Mouse (Mus musculus) hindbrain, embryonic 15.5 days (tissue): ENCODE results near the gene Smc1b. TPM values are rescaled to one million over a fixed set of nuclear protein-coding genes. Genes with fewer than 3 reads are reported as not detected.
A peak's percentile ranks its signal among the peaks of the same experiment; 100 is the strongest.

Source experiments
- ATAC-seq: fragments of 200-750 bp; cut with Nextera tagmentation; 2 replicates; pipeline ENCODE4 v1.8.0; 2017; ENCODE audit warnings: low read depth, moderate number of reproducible peaks, moderate TSS enrichment; ENCODE audit not compliant: low FRiP score
- H3K27ac ChIP-seq: fragments of 300-500 bp; sonication (generic); replicated peaks from 2 replicates; pipeline ENCODE4 v1.5.1; 2015; ENCODE audit warnings: mild to moderate bottlenecking, inconsistent platforms
- H3K27me3 ChIP-seq: fragments of 300-500 bp; sonication (generic); 2 replicates; pipeline ENCODE4 v1.6.1; 2015; ENCODE audit warnings: control low read depth, inconsistent platforms
- H3K36me3 ChIP-seq: fragments of 300-500 bp; sonication (generic); 2 replicates; pipeline ENCODE4 v1.6.1; 2015; ENCODE audit warnings: control low read depth, inconsistent platforms
- H3K4me1 ChIP-seq: fragments of 300-500 bp; sonication (generic); replicated peaks from 2 replicates; pipeline ENCODE4 v1.6.1; 2015; ENCODE audit warnings: control low read depth, inconsistent platforms
- H3K4me2 ChIP-seq: fragments of 300-500 bp; sonication (generic); 2 replicates; pipeline ENCODE4 v1.6.1; 2015; ENCODE audit warnings: moderate library complexity, mild to moderate bottlenecking, inconsistent platforms
- H3K4me3 ChIP-seq: fragments of 300-500 bp; sonication (generic); 2 replicates; pipeline ENCODE4 v1.5.1; 2015; ENCODE audit warnings: mild to moderate bottlenecking, inconsistent platforms
- H3K9ac ChIP-seq: fragments of 300-500 bp; sonication (generic); 2 replicates; pipeline ENCODE4 v1.6.1; 2015; ENCODE audit warnings: inconsistent platforms
- H3K9me3 ChIP-seq: fragments of 300-500 bp; sonication (generic); 2 replicates; pipeline ENCODE4 v1.6.1; 2016; ENCODE audit warnings: control low read depth, inconsistent platforms
- WGBS: fragments of 180-500 bp; shearing (Covaris S2); methylation state at CpG from one replicate; pipeline ENCODE4 v1.1.7; 2015; 5-methylcytosine and 5-hydroxymethylcytosine counted together
- polyA plus RNA-seq: library from polyadenylated mRNA; unstranded; fragments of >200 nt; fragmentation: Nextera tagmentation; extraction: Ambion mirVana; gene quantifications from 2 replicates; pipeline ENCODE4 v1.2.1, GENCODE M21; 2015

The Smc1b gene
- polyA plus RNA-seq, 1 experiment from 2014 or later, result 0.08 TPM

DNA sequence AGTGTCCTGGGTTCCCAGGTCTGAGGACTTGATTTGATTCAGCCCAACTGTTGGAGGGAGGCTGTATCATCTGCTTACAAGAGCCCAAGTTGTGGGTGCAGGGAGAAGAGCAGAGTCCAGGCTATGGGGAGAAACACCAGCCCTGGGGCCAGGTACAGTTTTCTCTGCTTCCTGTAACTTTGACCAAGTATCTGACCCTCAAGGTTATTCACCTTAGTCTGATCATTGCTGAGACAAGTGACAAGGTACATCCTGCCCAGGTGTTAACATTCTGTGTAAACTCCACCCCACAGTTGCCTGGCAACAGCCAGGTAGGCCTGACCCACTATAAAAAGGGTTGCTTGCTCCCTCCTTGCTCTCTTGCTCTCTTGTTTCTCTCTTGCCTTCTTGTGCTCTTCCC, 29.7 kb upstream of the Smc1b start:
- Histone ChIP-seq H3K4me1 (peaks cover 3% of the 10 kb centered on the region), H3K27me3 (no peaks in the 10 kb centered on the region), H3K4me3 (no peak overlapping the region), H3K4me2 (no peak overlapping the region), H3K9ac (no peak overlapping the region), H3K9me3 (no peaks in the 10 kb centered on the region), H3K27ac (no peak overlapping the region), H3K36me3 (no peaks in the 10 kb centered on the region)
- ATAC-seq, result no peak

DNA sequence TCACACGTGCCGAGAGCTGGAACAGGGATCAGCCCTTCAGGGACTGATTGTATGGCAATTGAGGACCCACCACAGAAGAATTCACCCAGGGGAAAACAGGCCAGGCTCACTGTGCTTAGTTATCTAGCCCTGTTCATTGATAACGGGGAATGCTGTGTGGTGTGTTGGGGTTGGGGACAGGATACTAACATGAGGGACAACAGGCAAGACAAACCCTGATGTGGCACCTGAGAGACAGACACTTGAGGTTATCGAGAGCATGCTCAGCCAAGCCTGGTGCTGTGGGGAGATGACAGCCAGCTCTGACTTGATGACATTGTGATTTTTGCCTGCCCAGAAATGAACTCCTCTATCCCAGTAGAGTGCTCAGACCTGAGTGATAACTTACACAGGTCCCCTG, 24.4 kb upstream of the Smc1b start:
- peaks cover 4% of the 10 kb centered on the region; the same call in 1 of the 2 replicates for H3K4me1 ChIP-seq
- no peaks in the 10 kb centered on the region for H3K9me3 ChIP-seq
- no peak overlapping the region for H3K4me3 ChIP-seq
- no peaks in the 10 kb centered on the region for H3K36me3 ChIP-seq
- H3K9ac ChIP-seq, result no peak overlapping the region
- no peaks in the 10 kb centered on the region for H3K27me3 ChIP-seq
- 63% methylated on average over 4 of the region's 4 CpGs for WGBS
- H3K27ac ChIP-seq, result no peak overlapping the region
- no peak overlapping the region for H3K4me2 ChIP-seq
- no peak for ATAC-seq

DNA sequence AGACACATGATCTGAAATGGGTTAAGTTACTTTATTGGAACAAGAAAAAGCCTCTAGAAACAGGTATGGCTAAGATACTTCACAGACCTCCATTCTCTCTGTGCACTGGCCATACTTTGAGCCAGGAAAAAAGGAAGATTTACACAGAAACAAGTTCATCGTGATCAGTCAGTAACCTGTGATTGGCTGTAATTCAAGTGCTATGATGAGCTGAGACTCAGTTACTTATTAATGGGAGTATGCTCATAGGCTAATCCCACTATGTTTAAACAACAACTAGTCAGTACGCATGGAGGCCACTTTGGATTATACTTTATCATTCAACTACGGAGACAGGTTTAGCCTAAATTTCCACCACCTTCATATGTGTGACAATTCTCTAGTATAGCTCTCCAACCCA, 22.3 kb upstream of the Smc1b start:
- 93% methylated on average over 3 of the region's 3 CpGs for WGBS
- Histone ChIP-seq H3K9ac (no peak overlapping the region), H3K4me1 (peaks cover 4% of the 10 kb centered on the region; the same call in 1 of the 2 replicates), H3K4me3 (no peak overlapping the region), H3K27me3 (no peaks in the 10 kb centered on the region), H3K9me3 (no peaks in the 10 kb centered on the region), H3K36me3 (no peaks in the 10 kb centered on the region), H3K27ac (no peak overlapping the region), H3K4me2 (no peak overlapping the region)
- no peak for ATAC-seq

DNA sequence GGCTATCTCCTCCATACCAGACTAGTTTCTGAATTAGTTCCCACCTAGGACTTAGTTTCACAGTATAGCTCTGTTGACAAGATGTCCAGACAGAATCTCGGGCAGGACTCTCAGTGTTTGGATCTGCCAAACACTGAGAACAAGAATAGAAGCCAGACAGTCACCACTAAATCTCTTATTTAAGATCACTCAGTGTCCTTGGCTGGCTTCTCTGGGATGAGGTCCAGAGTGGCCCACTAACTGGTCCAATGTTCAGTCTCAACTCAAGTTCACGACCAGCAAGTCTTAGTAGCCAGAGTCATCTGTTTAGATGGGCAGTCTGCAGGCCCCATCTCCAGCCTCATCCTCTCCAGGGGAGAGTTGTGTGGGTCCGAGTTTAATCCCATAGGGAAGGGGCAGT, 20.8 kb upstream of the Smc1b start:
- 75% methylated on average over 3 of the region's 3 CpGs for WGBS
- Histone ChIP-seq H3K4me3 (no peak overlapping the region), H3K27ac (no peak overlapping the region), H3K4me1 (peaks cover 4% of the 10 kb centered on the region; the same call in 1 of the 2 replicates), H3K9ac (no peak overlapping the region), H3K4me2 (no peak overlapping the region), H3K27me3 (no peaks in the 10 kb centered on the region), H3K36me3 (no peaks in the 10 kb centered on the region), H3K9me3 (no peaks in the 10 kb centered on the region)
- ATAC-seq, result no peak

DNA sequence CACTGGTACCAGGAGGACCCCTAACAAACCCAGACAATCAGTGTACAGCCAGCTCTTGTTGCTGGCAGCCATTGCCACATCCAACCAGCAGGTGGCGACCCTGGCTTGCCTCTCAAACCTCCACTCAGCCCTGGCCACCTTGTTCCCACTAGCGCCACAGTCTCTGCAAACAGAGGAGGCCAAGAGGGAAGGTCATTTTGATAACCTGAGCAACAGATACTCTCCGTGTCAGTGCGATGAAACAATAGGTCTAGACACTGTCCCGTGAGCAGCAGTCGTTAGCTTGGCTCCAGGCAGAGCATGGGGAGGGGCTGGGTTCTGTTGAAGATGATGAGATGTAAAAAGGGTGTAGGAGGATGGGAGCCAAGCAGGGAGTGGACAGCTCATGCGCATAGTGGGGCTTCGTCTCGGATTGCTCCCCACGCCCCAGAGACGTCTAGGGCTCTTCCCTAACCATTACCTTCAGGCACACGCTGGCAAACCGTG, 19.7 kb upstream of the Smc1b start:
- H3K36me3 ChIP-seq, result no peaks in the 10 kb centered on the region
- H3K4me1 ChIP-seq, result peaks cover 4% of the 10 kb centered on the region; the same call in 1 of the 2 replicates
- H3K27me3 ChIP-seq, result no peaks in the 10 kb centered on the region
- no peak overlapping the region for H3K4me3 ChIP-seq
- WGBS, result 30% methylated on average over 13 of the region's 13 CpGs
- no peak overlapping the region for H3K27ac ChIP-seq
- H3K9me3 ChIP-seq, result no peaks in the 10 kb centered on the region
- ATAC-seq, result peak; percentile 79; the same call in 1 of the 2 replicates
- H3K9ac ChIP-seq, result no peak overlapping the region
- H3K4me2 ChIP-seq, result peak overlapping the region; percentile 20; the same call in 1 of the 2 replicates

DNA sequence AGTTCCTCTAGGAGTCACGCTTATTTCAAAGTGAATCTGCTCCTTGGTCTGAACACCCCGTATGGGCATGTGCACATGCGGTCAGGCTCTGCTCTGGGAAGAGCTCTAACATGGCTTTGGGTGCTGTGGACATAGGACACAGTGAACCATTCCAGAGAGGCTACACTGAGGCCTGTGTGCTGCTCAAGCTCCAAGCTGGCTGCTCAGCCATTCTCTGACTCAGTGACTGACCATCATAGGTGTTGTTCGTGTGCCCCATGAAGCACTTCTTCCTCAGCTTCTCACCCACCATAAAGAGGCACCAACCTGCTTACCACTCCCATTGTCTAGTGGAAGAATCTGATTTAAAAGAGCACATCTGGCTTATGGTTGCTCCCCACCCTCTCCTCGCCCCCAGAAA, 12.5 kb upstream of the Smc1b start:
- WGBS, result 91% methylated on average over 5 of the region's 5 CpGs
- no peaks in the 10 kb centered on the region for H3K9me3 ChIP-seq
- no peak overlapping the region for H3K4me2 ChIP-seq
- no peaks in the 10 kb centered on the region for H3K36me3 ChIP-seq
- H3K4me1 ChIP-seq, result no peaks in the 10 kb centered on the region
- H3K27ac ChIP-seq, result no peak overlapping the region
- H3K27me3 ChIP-seq, result no peaks in the 10 kb centered on the region
- ATAC-seq, result no peak
- no peak overlapping the region for H3K9ac ChIP-seq
- no peak overlapping the region for H3K4me3 ChIP-seq

DNA sequence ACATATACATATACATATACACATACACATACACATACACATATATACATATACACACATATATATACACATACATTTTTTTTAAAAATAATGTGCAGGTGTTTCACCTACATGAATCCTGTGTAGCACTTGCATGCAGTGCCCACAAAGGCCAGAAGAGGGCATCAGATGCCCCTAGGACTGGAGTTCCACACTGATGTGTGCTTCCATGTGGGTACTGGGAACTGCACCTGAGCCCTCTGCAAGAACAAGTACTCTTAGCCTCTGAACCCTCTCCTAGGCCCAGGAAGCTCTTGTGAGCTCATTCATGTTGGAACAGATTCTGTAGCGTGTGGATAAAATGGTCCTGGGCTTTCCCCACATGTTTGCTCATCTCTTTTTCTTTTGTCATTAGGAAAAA, 12.0 kb upstream of the Smc1b start:
- ATAC-seq, result no peak
- Histone ChIP-seq H3K9me3 (no peaks in the 10 kb centered on the region), H3K9ac (no peak overlapping the region), H3K4me2 (no peak overlapping the region), H3K36me3 (no peaks in the 10 kb centered on the region), H3K27me3 (no peaks in the 10 kb centered on the region), H3K4me1 (no peaks in the 10 kb centered on the region), H3K4me3 (no peak overlapping the region), H3K27ac (no peak overlapping the region)
- WGBS, result 85% methylated on average over 1 of the region's 1 CpGs

DNA sequence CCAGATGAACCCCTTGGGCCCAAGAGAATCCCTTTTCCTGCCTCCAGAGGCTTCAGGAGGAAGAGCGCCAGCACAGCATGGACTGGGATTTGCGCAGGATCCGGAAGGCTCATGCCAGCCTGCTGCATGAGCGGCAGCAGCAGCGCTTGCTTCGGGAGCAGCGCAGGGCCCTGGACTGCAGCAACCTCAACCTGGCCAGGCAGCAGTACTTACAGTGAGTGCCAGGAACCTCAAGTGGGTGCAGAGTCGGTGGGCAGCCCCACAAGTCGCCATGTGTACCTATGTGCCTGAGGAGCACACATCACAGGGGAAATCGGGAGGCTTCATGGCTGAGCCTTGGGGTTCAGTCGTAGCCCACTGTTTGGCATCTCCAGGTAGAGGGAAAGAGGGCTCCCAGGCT, 11.4 kb upstream of the Smc1b start:
- Histone ChIP-seq H3K27ac (no peak overlapping the region), H3K4me1 (no peaks in the 10 kb centered on the region), H3K4me2 (no peak overlapping the region), H3K27me3 (no peaks in the 10 kb centered on the region), H3K36me3 (no peaks in the 10 kb centered on the region), H3K9ac (no peak overlapping the region), H3K4me3 (no peak overlapping the region), H3K9me3 (no peaks in the 10 kb centered on the region)
- ATAC-seq, result no peak
- 91% methylated on average over 11 of the region's 11 CpGs for WGBS

DNA sequence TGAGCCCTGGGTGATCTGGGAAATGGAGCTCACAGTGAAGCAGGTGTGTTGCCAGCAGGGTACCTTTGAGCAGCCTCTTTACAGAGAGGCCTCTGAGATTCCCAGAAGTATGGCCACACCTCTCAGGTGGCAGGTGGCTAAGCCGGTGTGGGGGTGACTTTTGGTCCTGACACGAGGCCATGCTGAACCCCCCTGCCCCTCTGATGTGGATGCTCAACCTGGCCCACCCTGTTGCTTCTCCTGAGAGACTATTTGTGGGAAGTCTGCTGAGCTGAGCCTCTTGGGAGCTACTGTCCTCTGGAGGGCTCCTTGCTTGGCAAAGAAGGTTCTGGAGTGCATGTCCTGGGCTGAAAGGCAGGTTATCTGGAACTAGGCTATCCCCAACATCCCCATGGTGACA, 10.7 kb upstream of the Smc1b start:
- H3K27ac ChIP-seq, result no peak overlapping the region
- WGBS, result 68% methylated on average over 2 of the region's 2 CpGs
- no peak overlapping the region for H3K4me2 ChIP-seq
- no peaks in the 10 kb centered on the region for H3K9me3 ChIP-seq
- H3K4me1 ChIP-seq, result no peaks in the 10 kb centered on the region
- H3K36me3 ChIP-seq, result no peaks in the 10 kb centered on the region
- no peak overlapping the region for H3K9ac ChIP-seq
- no peak for ATAC-seq
- H3K27me3 ChIP-seq, result no peaks in the 10 kb centered on the region
- no peak overlapping the region for H3K4me3 ChIP-seq

DNA sequence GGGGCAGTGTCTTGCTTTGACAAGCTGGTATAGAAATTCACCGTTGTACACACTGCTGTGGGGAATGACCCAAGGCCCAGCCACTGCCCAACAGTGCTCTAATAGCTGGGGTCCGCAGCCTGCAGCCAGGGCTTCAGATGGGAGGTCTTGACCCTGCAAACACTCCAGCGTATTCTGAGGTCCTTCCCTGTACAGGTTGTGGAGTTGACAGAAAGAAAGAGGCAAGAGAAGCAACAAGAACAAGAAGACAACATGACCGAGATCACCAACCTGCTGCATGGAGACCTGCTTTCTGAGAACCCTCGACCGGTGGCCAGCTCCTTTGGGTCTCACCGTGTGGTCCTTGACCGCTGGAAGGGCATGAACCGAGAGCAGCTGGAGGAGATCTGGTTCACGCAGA, 9.5 kb upstream of the Smc1b start:
- Histone ChIP-seq H3K27me3 (no peaks in the 10 kb centered on the region), H3K4me3 (no peak overlapping the region), H3K9ac (no peak overlapping the region), H3K4me1 (no peaks in the 10 kb centered on the region), H3K27ac (no peak overlapping the region), H3K4me2 (no peak overlapping the region), H3K9me3 (no peaks in the 10 kb centered on the region), H3K36me3 (no peaks in the 10 kb centered on the region)
- ATAC-seq, result no peak
- WGBS, result 91% methylated on average over 10 of the region's 10 CpGs

DNA sequence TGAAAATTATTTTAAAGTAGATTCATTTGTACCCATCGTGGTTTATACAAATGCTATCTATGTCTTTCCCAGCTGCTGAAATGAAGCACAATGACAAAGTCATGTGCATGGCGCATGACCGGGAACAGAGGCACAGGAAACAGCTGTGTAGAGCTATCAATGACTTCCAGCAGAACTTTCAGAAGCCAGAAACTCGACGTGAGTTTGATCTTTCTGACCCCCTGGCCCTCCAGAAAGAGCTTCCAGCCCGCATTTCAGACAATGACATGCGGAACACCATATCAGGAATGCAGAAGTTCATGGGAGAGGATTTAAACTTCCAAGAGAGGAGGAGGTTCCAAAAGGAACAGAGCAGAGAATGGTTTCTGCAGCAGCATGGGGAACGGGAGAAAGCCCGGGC, 3.4 kb upstream of the Smc1b start:
- Histone ChIP-seq H3K36me3 (no peaks in the 10 kb centered on the region), H3K27me3 (0 out of 2 replicates have a peak, but pooled peaks cover 2% of the 10 kb centered on the region), H3K4me2 (no peak overlapping the region), H3K4me1 (peaks cover 12% of the 10 kb centered on the region), H3K9ac (no peak overlapping the region), H3K4me3 (no peak overlapping the region), H3K27ac (no peak overlapping the region), H3K9me3 (no peaks in the 10 kb centered on the region)
- no peak for ATAC-seq
- 48% methylated on average over 9 of the region's 9 CpGs for WGBS

DNA sequence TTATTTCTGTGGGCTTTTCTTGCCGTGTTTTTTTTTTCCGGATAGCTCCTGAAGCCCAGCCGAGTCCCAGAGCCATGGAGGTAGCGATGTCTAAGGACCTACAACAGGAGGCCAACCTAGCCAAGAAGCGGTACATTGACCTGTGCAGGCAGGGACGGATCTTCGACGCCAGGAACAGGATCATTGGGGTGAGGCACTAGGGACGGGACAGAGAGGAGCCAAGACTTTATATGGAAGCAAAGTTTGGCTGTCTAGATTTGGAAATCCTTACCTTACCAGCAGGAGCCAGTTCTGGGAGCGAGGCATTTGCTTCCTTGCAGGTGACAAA, 393 bp upstream of the Smc1b start:
- H3K36me3 ChIP-seq, result no peaks in the 10 kb centered on the region
- H3K9ac ChIP-seq, result peak overlapping the region; percentile 27
- WGBS, result 16% methylated on average over 10 of the region's 10 CpGs
- peaks cover 12% of the 10 kb centered on the region for H3K4me1 ChIP-seq
- H3K27me3 ChIP-seq, result 0 out of 2 replicates have a peak, but pooled peaks cover 2% of the 10 kb centered on the region
- no peak overlapping the region for H3K27ac ChIP-seq
- peak overlapping the region; percentile 47 for H3K4me3 ChIP-seq
- peak; percentile 27; the same call in 1 of the 2 replicates for ATAC-seq
- peak overlapping the region; percentile 68 for H3K4me2 ChIP-seq
- H3K9me3 ChIP-seq, result no peaks in the 10 kb centered on the region

DNA sequence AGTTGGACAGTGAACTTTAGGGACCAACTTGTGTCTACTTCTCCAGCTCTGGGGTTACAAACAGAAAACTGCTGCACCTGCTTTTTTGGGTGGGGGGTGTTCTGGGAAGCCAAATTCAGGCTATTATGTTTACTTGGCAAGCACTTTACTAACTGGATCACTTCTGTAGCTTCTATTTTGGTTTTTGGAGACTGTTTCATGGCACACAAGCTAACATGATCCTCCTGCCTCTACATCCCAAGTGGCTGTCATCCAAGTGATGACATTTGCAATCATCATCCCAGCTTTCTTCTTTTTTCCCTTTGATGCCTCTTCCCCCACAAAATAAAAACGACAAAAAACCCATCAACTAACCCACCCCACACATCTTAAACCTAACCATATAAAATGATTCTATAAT, 46.1 kb downstream of the Smc1b start:
- Histone ChIP-seq H3K9ac (no peak overlapping the region), H3K4me1 (no peaks in the 10 kb centered on the region), H3K27me3 (no peaks in the 10 kb centered on the region), H3K4me3 (no peak overlapping the region), H3K9me3 (no peaks in the 10 kb centered on the region), H3K4me2 (no peak overlapping the region), H3K27ac (no peak overlapping the region), H3K36me3 (no peaks in the 10 kb centered on the region)
- WGBS, result 75% methylated on average over 1 of the region's 1 CpGs
- ATAC-seq, result no peak
